Mouse (Mus musculus) midbrain, embryonic 14.5 days (tissue): Measurements from ENCODE around the gene S100a6. TPM values are rescaled to one million over a fixed set of nuclear protein-coding genes. Genes with fewer than 3 reads are reported as not detected.
A peak's percentile ranks its signal among the peaks of the same experiment; 100 is the strongest.

Experiments used
- ATAC-seq: fragments of 200-750 bp; cut with Nextera tagmentation; 2 replicates; pipeline ENCODE4 v1.8.0; 2017; ENCODE audit warnings: moderate number of reproducible peaks, moderate library complexity; ENCODE audit not compliant: low FRiP score, low TSS enrichment
- DNase-seq: peaks from one replicate; pipeline ENCODE4 v3.0.0-alpha.2; 2015
- H3K27ac ChIP-seq: fragments of 300-500 bp; sonication (generic); replicated peaks from 2 replicates; pipeline ENCODE4 v1.5.1; 2014; ENCODE audit warnings: mild to moderate bottlenecking, low read depth, low read length, moderate library complexity
- H3K27me3 ChIP-seq: fragments of 300-500 bp; sonication (generic); 2 replicates; pipeline ENCODE4 v1.6.1; 2014; ENCODE audit warnings: low read length, control low read depth, mixed read lengths; ENCODE audit not compliant: control insufficient read depth, insufficient read depth
- H3K36me3 ChIP-seq: fragments of 300-500 bp; sonication (generic); 2 replicates; pipeline ENCODE4 v1.6.1; 2014; ENCODE audit warnings: low read length, control low read depth; ENCODE audit not compliant: control insufficient read depth, insufficient read depth
- H3K4me1 ChIP-seq: fragments of 300-500 bp; sonication (generic); 2 replicates; pipeline ENCODE4 v1.6.1; 2014; ENCODE audit warnings: mild to moderate bottlenecking, antibody characterized with exemption, low read length, control low read depth; ENCODE audit not compliant: control insufficient read depth, insufficient read depth
- H3K4me2 ChIP-seq: fragments of 300-500 bp; sonication (generic); 2 replicates; pipeline ENCODE4 v1.6.1; 2014; ENCODE audit warnings: mild to moderate bottlenecking, low read length, moderate library complexity
- H3K4me3 ChIP-seq: fragments of 300-500 bp; sonication (generic); replicated peaks from 2 replicates; pipeline ENCODE4 v1.5.1; 2014; ENCODE audit warnings: low read depth, low read length
- H3K9ac ChIP-seq: fragments of 300-500 bp; sonication (generic); replicated peaks from 2 replicates; pipeline ENCODE4 v1.6.1; 2014; ENCODE audit warnings: mild to moderate bottlenecking, low read length, moderate library complexity
- H3K9me3 ChIP-seq: fragments of 300-500 bp; sonication (generic); 2 replicates; pipeline ENCODE4 v1.6.1; 2016; ENCODE audit warnings: low read length, control low read depth, mixed read lengths; ENCODE audit not compliant: control insufficient read depth
- WGBS: fragments of 180-500 bp; shearing (Covaris S2); extraction: QIAGEN DNeasy Blood & Tissue Kit; methylation state at CpG from one replicate; pipeline ENCODE4 v1.1.7; 2014; 5-methylcytosine and 5-hydroxymethylcytosine counted together
- polyA plus RNA-seq: library from polyadenylated mRNA; unstranded; fragments of >200 nt; fragmentation: Nextera tagmentation; extraction: Ambion mirVana; gene quantifications from 2 replicates; pipeline ENCODE4 v1.2.1, GENCODE M21; 2014

S100a6 gene
- polyA plus RNA-seq, 1 experiment from 2014 or later = 32.0 TPM

DNA sequence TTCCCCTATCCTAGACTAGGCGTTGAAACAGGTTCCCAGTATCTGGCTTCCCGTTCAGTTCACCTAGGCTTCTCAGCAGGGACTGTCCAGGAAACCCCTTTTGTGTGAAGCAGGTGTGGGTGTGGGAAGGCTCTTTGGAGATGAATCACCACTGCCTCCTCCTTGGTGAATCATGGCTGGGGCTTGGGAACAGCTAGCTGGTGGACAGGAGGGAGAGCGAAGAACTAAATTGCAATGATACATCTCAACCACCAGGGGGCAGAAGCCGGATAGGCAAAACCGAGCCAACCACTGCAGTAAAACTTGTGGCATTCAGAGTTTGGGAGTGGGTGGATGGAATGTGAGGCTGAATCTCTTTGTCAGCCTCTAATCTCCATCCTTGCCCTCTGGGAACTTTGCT lies 27.1 kb upstream of the S100a6 start:
- DNase-seq (peak; percentile 80), ATAC-seq (0 out of 2 replicates have a peak, but pooled peaks have one; percentile 7)

GRCm38 (mm10) chr3:90586016-90586643 lies 26.6 kb upstream of the S100a6 start:
- Histone ChIP-seq H3K4me1 (no peaks in the 10 kb centered on the region), H3K4me3 (no peak overlapping the region), H3K27ac (no peak overlapping the region), H3K9me3 (no peaks in the 10 kb centered on the region), H3K36me3 (no peaks in the 10 kb centered on the region), H3K27me3 (no peaks in the 10 kb centered on the region), H3K9ac (no peak overlapping the region), H3K4me2 (no peak overlapping the region)
- WGBS = 86% methylated on average over 15 of the region's 15 CpGs
- no peak for DNase-seq
- ATAC-seq = no peak

More for the DNA sequence above, 27.1 kb upstream of the S100a6 start:
- WGBS = 34% methylated on average over 5 of the region's 5 CpGs
- Histone ChIP-seq H3K27ac (no peak overlapping the region), H3K4me2 (no peak overlapping the region), H3K4me1 (no peaks in the 10 kb centered on the region), H3K9me3 (no peaks in the 10 kb centered on the region), H3K36me3 (no peaks in the 10 kb centered on the region), H3K4me3 (no peak overlapping the region), H3K9ac (no peak overlapping the region), H3K27me3 (no peaks in the 10 kb centered on the region)

DNA sequence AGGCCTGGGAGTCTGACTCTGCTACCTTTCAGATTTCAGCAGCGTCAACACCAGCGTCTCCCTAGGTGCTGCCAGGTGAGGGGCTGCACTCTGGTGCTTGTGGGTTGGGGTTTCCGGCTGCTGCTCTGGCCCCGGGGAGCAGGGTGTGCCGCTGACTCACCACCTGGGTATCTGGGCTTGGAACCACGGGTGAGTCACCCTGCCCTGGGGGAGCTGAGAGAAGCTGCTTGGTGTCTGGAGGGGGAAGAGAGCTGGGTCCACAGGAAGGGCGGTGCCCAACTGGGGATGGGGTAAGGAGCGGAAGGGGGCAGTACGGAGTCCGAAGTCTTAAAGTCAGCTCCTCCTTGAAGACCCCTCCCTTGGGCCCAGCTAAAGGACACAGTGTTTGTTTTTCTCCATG lies 25.8 kb upstream of the S100a6 start:
- Histone ChIP-seq H3K4me1 (no peaks in the 10 kb centered on the region), H3K9me3 (no peaks in the 10 kb centered on the region), H3K36me3 (no peaks in the 10 kb centered on the region), H3K27me3 (no peaks in the 10 kb centered on the region), H3K27ac (no peak overlapping the region), H3K4me2 (no peak overlapping the region), H3K9ac (no peak overlapping the region), H3K4me3 (no peak overlapping the region)
- ATAC-seq (no peak), DNase-seq (no peak)
- 78% methylated on average over 10 of the region's 10 CpGs for WGBS

GRCm38 (mm10) chr3:90587361-90588101 lies 25.2 kb upstream of the S100a6 start:
- no peaks in the 10 kb centered on the region for H3K27me3 ChIP-seq
- H3K4me2 ChIP-seq = no peak overlapping the region
- H3K27ac ChIP-seq = no peak overlapping the region
- no peak for DNase-seq
- WGBS = 90% methylated on average over 14 of the region's 14 CpGs
- no peak overlapping the region for H3K4me3 ChIP-seq
- H3K9ac ChIP-seq = no peak overlapping the region
- H3K9me3 ChIP-seq = no peaks in the 10 kb centered on the region
- no peak for ATAC-seq
- H3K4me1 ChIP-seq = no peaks in the 10 kb centered on the region
- no peaks in the 10 kb centered on the region for H3K36me3 ChIP-seq

DNA sequence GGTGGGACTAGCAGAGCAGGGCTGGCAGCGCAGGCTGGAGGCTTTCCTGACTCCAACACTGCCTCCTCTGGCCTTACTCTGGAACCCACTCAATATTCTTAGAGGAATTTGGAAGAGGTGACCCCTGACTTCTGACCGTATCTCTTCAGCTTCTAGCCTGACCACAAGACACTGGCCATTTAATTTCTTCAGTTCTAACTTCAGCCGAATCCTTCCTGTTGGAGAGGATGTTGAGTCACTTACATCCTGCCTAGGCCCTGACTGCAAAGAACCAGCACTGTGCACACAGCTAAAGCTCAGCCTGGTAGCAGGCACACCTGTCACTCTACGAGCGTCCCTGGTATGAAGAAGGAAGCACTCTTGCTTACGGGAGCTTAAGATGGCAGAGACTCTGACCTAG lies 23.3 kb upstream of the S100a6 start:
- H3K9ac ChIP-seq = no peak overlapping the region
- H3K4me3 ChIP-seq = no peak overlapping the region
- WGBS = 87% methylated on average over 6 of the region's 6 CpGs
- H3K36me3 ChIP-seq = no peaks in the 10 kb centered on the region
- DNase-seq = no peak
- H3K27ac ChIP-seq = no peak overlapping the region
- H3K4me1 ChIP-seq = no peaks in the 10 kb centered on the region
- no peaks in the 10 kb centered on the region; the same call in 1 of the 2 replicates for H3K27me3 ChIP-seq
- no peak overlapping the region for H3K4me2 ChIP-seq
- no peaks in the 10 kb centered on the region for H3K9me3 ChIP-seq
- no peak for ATAC-seq

- Histone ChIP-seq H3K36me3 (no peaks in the 10 kb centered on the region), H3K27me3 (no peaks in the 10 kb centered on the region; the same call in 1 of the 2 replicates), H3K27ac (no peak within 1 kb of the TSS), H3K9ac (no peak within 1 kb of the TSS), H3K4me1 (no peaks in the 10 kb centered on the region), H3K9me3 (no peaks in the 10 kb centered on the region), H3K4me2 (no peak within 1 kb of the TSS), H3K4me3 (no peak within 1 kb of the TSS)
- no peak for DNase-seq
- ATAC-seq = no peak
- WGBS = 86% methylated on average over 8 of the region's 8 CpGs
These were observed 22.7 kb upstream of the S100a6 start, which contains the start of gene S100a2 for GRCm38 (mm10) chr3:90589947-90590346. S100a2 (plus strand) TSS chr3:90590247.

DNA sequence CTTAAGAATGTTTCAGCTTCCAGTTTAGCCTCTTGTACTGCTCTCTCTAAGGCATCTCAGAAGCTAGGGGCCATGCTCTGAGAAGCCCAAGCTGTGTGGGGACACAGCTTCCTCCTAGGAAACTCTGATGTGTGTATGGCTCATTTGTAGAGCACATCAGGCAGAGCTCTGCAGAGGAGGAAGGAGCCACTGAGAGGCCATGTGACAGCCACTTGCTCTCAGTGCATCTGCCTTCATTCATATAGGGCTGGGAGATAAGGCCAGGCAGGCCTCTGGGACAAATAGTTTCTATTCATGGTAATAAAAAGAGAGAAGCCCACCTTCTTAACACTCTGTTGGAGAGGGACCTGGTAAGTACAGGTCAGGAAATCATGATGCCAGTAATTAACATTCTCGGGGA lies 18.2 kb upstream of the S100a6 start:
- H3K4me3 ChIP-seq = no peak overlapping the region
- no peaks in the 10 kb centered on the region; the same call in 1 of the 2 replicates for H3K27me3 ChIP-seq
- H3K36me3 ChIP-seq = no peaks in the 10 kb centered on the region
- no peak overlapping the region for H3K4me2 ChIP-seq
- H3K4me1 ChIP-seq = no peaks in the 10 kb centered on the region
- ATAC-seq = no peak
- 92% methylated on average over 1 of the region's 1 CpGs for WGBS
- H3K9me3 ChIP-seq = no peaks in the 10 kb centered on the region
- no peak overlapping the region for H3K9ac ChIP-seq
- DNase-seq = no peak
- H3K27ac ChIP-seq = no peak overlapping the region

- Histone ChIP-seq H3K36me3 (no peaks in the 10 kb centered on the region), H3K4me3 (no peak overlapping the region), H3K9ac (no peak overlapping the region), H3K4me2 (no peak overlapping the region), H3K9me3 (no peaks in the 10 kb centered on the region), H3K4me1 (no peaks in the 10 kb centered on the region), H3K27me3 (no peaks in the 10 kb centered on the region; the same call in 1 of the 2 replicates), H3K27ac (no peak overlapping the region)
- no peak for ATAC-seq
- whole genome bisulfite sequencing = 77% methylated on average over 5 of the region's 5 CpGs
- DNase-seq = no peak
These were observed 17.1 kb upstream of the S100a6 start for GRCm38 (mm10) chr3:90595556-90595955.

DNA sequence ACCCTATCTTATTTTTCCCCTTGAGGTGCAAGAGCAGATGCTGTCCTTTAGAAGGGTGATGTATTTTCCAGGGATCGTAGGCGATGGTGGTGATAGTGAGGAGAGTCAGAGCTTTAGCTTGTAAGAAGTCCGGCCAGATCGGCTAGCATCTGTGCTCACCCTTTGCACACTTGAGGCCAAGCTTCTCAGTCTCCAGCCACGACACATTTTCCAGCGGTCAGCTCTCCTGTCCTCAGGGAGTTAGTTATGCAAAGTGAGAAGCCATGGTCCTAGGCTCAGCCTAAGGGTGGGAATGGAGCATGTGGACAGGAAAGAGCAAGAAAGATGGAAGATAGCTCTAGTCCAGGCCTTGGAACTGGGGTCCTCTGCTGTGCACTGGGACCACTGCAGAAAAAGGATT lies 15.9 kb upstream of the S100a6 start:
- ATAC-seq (no peak), DNase-seq (no peak)
- Histone ChIP-seq H3K4me3 (no peak overlapping the region), H3K4me2 (no peak overlapping the region), H3K27me3 (no peaks in the 10 kb centered on the region; the same call in 1 of the 2 replicates), H3K9me3 (no peaks in the 10 kb centered on the region), H3K27ac (no peak overlapping the region), H3K4me1 (no peaks in the 10 kb centered on the region), H3K36me3 (no peaks in the 10 kb centered on the region), H3K9ac (no peak overlapping the region)
- WGBS = 92% methylated on average over 6 of the region's 6 CpGs
